Mouse (Mus musculus): ENCODE measurements around the gene Lgals1.
A peak's percentile ranks its signal among the peaks of the same experiment; 100 is the strongest.

Lgals1 gene

GRCm38 (mm10) chr15:78908982-78909381, 17.5 kb upstream of the Lgals1 start:
- DNase-seq (ENCODE audit: low read depth, low spot score) = no peak

DNA sequence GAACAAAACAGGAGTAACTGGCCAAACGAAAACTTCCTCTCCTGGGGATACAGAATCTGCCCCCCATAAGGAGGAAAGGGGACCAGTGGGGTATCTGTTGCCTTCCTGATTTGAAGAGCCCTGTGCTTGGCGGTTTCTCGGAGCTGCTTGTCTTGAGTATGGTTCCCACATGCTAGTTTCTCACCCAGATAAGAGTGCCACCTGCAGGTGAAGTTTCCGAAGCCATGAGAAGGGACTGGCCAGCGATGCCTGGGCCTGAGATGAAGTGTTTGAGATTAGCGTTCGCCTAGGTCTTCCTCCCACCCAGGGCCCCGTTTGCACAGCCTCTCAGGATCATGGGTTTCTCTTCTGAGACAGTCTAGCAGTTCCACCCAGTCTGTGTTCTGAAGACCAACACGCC, 14.5 kb upstream of the Lgals1 start:
- DNase-seq (ENCODE audit: low read depth, low spot score) = no peak

DNA sequence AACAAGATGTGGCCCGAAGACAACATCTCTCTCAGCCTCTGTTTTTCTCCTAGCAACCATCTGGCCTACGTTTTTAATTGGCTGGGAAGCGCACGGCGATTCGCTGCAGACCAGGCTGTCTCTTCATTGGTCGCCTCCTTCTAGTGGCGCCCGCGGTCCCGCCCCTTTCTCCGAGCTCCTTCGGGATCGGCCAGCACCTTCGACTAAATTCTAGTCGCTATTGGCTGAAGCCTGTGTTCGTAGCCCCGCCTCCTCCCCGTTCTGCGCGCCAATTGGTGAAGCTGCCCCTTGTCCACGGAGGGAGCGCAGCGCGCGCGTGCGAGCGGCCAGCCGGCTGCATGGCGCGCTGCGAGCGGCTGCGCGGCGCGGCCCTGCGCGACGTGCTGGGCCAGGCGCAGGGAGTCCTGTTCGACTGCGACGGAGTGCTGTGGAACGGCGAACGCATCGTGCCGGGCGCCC, 12.9 kb upstream of the Lgals1 start, which contains the start of gene Pdxp:
Pdxp (plus strand) TSS at position 288 of the 459 bp plus-strand sequence.
- DNase-seq (ENCODE audit: low read depth, low spot score) = peak; percentile 91

DNA sequence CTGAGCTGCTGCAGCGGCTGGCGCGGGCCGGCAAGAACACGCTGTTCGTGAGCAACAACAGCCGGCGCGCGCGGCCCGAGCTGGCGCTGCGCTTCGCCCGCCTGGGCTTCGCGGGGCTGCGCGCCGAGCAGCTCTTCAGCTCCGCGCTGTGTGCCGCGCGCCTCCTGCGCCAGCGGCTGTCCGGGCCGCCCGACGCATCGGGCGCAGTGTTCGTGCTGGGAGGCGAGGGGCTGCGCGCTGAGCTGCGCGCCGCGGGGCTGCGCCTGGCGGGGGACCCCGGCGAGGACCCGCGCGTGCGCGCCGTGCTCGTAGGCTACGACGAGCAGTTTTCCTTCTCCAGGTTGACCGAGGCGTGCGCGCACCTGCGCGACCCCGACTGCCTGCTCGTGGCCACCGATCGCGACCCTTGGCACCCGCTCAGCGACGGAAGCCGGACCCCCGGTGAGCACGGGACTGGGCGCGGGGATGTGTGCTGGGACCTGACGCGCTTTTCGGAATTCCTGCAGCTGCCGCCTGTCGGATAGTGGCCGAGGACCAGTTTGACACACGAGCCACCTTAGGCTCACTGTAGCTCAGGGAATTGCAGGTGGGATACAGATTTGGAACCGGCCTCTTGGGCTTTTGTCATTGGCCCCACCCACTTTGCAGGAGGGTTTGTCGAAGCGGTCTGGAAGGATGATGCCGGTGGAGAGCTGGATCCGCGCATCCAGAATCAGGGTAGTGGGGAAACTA, 12.3 kb upstream of the Lgals1 start:
- DNase-seq (ENCODE audit: low read depth, low spot score) = no peak

- no peak for DNase-seq (ENCODE audit: low read depth, low spot score)
These were observed 11.5 kb upstream of the Lgals1 start for GRCm38 (mm10) chr15:78914823-78915659.

- DNase-seq (ENCODE audit: low read depth, low spot score) = peak; percentile 73
These were observed 10.9 kb upstream of the Lgals1 start for GRCm38 (mm10) chr15:78915660-78916017.

GRCm38 (mm10) chr15:78916052-78916826, 10.3 kb upstream of the Lgals1 start:
- DNase-seq (ENCODE audit: low read depth, low spot score) = no peak

GRCm38 (mm10) chr15:78918126-78918525, 8.4 kb upstream of the Lgals1 start:
- no peak for DNase-seq (ENCODE audit: low read depth, low spot score)

- DNase-seq (ENCODE audit: low read depth, low spot score) = no peak
These were observed 6.6 kb upstream of the Lgals1 start for GRCm38 (mm10) chr15:78919914-78920313.

GRCm38 (mm10) chr15:78922700-78923099, 3.8 kb upstream of the Lgals1 start:
- no peak for DNase-seq (ENCODE audit: low read depth, low spot score)

GRCm38 (mm10) chr15:78923585-78923984, 2.9 kb upstream of the Lgals1 start:
- DNase-seq (ENCODE audit: low read depth, low spot score) = no peak

DNA sequence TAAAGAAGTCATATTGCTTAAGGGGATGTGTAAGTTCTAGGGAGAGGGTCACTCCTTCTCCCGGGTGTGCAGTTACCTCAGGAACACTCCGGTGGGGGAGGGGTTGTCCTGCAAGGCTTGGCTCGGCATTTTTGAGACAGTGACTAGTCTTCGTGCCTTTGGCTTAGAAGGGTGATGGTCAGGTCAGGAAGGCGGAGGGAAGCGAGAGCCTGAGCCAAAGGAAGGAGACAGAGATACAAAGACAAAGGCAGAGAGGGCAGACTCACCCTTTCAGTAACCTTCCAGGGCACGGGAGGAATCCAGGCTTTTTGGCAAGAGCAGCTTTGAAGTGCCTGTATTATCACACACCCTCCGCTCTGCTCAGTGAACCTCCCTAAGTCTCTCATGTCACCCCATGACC, 1.4 kb upstream of the Lgals1 start:
- DNase-seq (ENCODE audit: low read depth, low spot score) = no peak

GRCm38 (mm10) chr15:78927021-78927787, 679 bp downstream of the Lgals1 start:
- DNase-seq (ENCODE audit: low read depth, low spot score) = peak; percentile 68

DNA sequence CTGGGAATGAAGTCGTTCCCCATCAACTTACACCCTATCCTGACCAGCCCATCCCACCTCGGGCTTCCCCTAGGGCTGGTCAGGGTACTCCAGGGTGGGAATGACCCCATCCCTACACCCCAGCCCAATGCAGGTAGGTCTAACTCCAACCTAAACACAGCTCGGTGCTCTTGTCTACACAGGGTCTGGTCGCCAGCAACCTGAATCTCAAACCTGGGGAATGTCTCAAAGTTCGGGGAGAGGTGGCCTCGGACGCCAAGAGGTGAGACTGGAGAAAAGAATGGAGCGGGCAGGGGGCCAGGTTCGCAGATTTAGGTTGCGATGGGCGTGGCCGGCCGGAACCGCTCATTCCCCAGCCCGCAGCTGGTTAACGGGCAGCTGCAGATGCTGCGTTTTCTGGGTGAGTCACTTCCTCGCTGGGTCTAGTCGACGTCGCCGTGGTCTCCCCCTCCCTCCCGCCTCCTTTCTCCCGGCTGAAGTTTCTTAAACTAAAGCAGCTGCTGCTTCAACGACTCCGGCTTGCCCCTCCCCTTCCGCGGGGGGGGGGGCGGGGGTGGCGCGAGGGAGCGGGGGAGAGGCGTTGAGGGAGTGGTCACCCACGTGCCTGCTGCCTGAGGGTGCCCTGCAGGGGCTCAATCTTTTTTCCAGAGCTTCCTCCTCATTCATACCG, 1.4 kb downstream of the Lgals1 start:
- DNase-seq (ENCODE audit: low read depth, low spot score) = peak; percentile 90

DNA sequence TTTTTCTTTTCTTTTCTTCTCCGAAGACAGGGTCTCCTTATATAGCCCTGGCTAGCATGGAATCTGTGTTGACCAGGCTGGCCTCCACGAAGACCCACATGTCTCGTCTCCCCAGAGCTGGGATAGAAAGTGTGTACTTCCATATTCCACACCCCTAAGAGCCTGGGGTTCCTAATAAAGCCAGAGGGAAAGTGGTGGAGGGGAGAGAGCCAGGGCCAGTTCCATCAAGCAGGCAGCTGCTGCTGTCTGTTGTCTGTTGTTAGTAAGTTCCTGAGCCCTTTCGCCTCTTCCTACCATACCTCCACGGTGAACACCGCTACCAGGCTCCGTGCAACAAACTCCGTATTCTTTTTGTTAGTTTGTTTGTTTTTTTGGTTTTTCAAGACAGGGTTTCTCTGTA, 2.0 kb downstream of the Lgals1 start:
- DNase-seq (ENCODE audit: low read depth, low spot score) = no peak

DNA sequence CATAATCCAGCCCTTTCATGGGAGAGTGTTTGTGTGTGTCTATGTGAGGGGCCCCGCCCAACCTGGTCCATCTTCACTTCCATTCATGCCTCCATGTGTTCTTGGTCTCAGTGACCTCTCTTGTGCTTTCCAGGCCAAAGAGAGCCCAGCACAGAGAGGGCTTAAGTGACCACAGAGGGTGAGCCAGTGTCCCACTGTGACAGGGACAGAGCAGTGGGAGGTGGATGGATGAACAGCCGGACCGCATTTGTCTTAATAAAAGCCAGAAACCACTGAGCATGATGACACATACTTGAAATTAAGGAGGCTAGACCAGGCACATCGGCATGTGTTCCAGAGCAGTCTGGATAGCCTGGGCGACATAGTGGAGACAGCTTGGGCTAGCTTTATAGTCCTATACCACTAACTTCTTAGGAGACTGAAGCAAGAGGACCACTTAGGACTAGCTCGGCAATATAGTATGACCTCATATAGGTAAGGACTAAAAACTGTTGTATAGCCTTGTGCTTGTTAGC, 3.7 kb downstream of the Lgals1 start:
- no peak for DNase-seq (ENCODE audit: low read depth, low spot score)

DNA sequence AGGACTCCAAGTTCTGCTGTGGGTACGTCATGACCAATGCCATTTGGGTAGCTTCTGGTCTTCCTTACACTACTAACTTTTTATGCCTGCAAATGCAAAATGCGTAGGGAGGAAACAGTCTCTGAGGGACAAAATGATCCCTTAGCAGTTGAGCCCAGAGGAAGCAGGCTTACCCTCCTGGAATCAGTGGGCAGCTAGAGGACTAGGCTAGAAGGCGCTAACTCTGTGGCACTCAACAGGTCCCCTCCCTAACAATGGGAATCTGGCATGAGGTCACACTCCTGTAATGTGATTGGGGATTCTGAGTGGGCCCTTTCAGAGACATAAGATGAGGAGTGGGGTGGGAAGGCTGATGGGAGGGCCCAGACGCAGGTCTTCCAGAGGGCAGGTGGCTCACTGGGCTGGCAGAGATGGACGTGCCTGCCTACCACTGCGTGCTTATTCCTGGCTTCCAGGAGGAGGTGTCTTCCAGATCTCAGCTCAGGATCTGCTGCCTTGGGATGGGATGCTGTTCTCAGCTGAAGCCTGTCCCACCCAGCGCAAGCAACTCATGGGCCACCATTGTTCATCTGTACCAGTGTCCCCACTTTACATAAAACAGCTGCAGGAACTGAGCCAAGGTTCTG, 4.4 kb downstream of the Lgals1 start:
- no peak for DNase-seq (ENCODE audit: low read depth, low spot score)

- peak; percentile 71 for DNase-seq (ENCODE audit: low read depth, low spot score)
These were observed 5.1 kb downstream of the Lgals1 start for GRCm38 (mm10) chr15:78931577-78931976.

GRCm38 (mm10) chr15:78934784-78935320, 8.3 kb downstream of the Lgals1 start, which contains the start of gene Nol12:
Gene Nol12 (plus strand): TSS chr15:78934933.
- DNase-seq (ENCODE audit: low read depth, low spot score) = peak; percentile 77

GRCm38 (mm10) chr15:78936403-78936802, 9.9 kb downstream of the Lgals1 start:
- no peak for DNase-seq (ENCODE audit: low read depth, low spot score)

Measured in skeletal muscle tissue, adult 2 months (tissue).